Mouse (Mus musculus) embryonic facial prominence, embryonic 13.5 days (tissue): ENCODE measurements around the gene Pilrb2. TPM values are rescaled to one million over a fixed set of nuclear protein-coding genes. Genes with fewer than 3 reads are reported as not detected.

Source experiments
- polyA plus RNA-seq: library from polyadenylated mRNA; unstranded; fragments of >200 nt; fragmentation: Nextera tagmentation; extraction: Ambion mirVana; gene quantifications from 2 replicates; pipeline ENCODE4 v1.2.1, GENCODE M21; 2015

Gene Pilrb2
- polyA plus RNA-seq, 1 experiment from 2014 or later: not detected

Other genes starting within 250 kb of the Pilrb2 start
- gene Fbxo24, start 242.8 kb downstream of the Pilrb2 start, polyA plus RNA-seq: 0.13 TPM in 1 of 2 replicates, not detected in the other
- gene Lrch4, start 242.7 kb downstream of the Pilrb2 start, polyA plus RNA-seq: 31.5 and 33.9 TPM in 2 replicates
- gene Gm20605, start 242.6 kb downstream of the Pilrb2 start, polyA plus RNA-seq: 7.9 and 8.2 TPM in 2 replicates
- gene Sap25, start 230.5 kb downstream of the Pilrb2 start, polyA plus RNA-seq: 7.0 and 8.6 TPM in 2 replicates
- 0.26 and 0.32 TPM in 2 replicates for gene Irs3, start 226.1 kb downstream of the Pilrb2 start, polyA plus RNA-seq
- gene Agfg2, start 187.1 kb downstream of the Pilrb2 start, polyA plus RNA-seq: 15.8 and 19.2 TPM in 2 replicates
- gene Nyap1, start 130.2 kb downstream of the Pilrb2 start, polyA plus RNA-seq: 3.5 and 4.4 TPM in 2 replicates
- 129 and 134 TPM in 2 replicates for gene Tsc22d4, start 126.1 kb downstream of the Pilrb2 start, polyA plus RNA-seq
- 28.4 and 30.6 TPM in 2 replicates for gene Ppp1r35, start 93.0 kb downstream of the Pilrb2 start, polyA plus RNA-seq
- gene Mepce, start 84.2 kb downstream of the Pilrb2 start, polyA plus RNA-seq: 14.2 and 14.7 TPM in 2 replicates
- gene Zcwpw1, start 84.0 kb downstream of the Pilrb2 start, polyA plus RNA-seq: 36.1 and 39.7 TPM in 2 replicates
- gene Pilra, start 35.5 kb downstream of the Pilrb2 start, polyA plus RNA-seq: 0.31 and 0.70 TPM in 2 replicates
- not detected in 2 replicates for gene Pilrb1, start 13.7 kb downstream of the Pilrb2 start, polyA plus RNA-seq
- gene Cyp3a13, start 49.8 kb upstream of the Pilrb2 start, polyA plus RNA-seq: 0.34 TPM in 1 of 2 replicates, not detected in the other
- 0.46 and 0.52 TPM in 2 replicates for gene Gjc3, start 91.3 kb upstream of the Pilrb2 start, polyA plus RNA-seq
- 0.17 and 0.40 TPM in 2 replicates for gene Azgp1, start 109.7 kb upstream of the Pilrb2 start, polyA plus RNA-seq
- not detected in 2 replicates for gene Smok3a, start 149.4 kb upstream of the Pilrb2 start, polyA plus RNA-seq
- gene Smok3b, start 149.6 kb upstream of the Pilrb2 start, polyA plus RNA-seq: not detected in 2 replicates
- not detected in 2 replicates for gene Smok3c, start 181.4 kb upstream of the Pilrb2 start, polyA plus RNA-seq
- 21.6 and 23.3 TPM in 2 replicates for gene Zkscan1, start 213.3 kb upstream of the Pilrb2 start, polyA plus RNA-seq
- gene Zscan21, start 245.1 kb upstream of the Pilrb2 start, polyA plus RNA-seq: 70.7 and 71.3 TPM in 2 replicates